ENCODE assay signal across 9 mouse cellular contexts in genomic region chr5:136487397-136488093, GRCm38 (mm10).
DNase-seq lines count a peak whose midpoint lies in the region; ATAC-seq lines count a peak whose summit lies in the region.
"Had no signal": no experiment of that assay in that cellular context is flagged by ENCODE, and none has a peak within 500 bp of the region (broad histone marks: within the 10 kb centered on the region; RNA-seq: fewer than 3 reads in every experiment).

No protein-coding gene starts in this region.

- H3K4me2 ChIP-seq in forebrain, embryonic 14.5 days (ENCODE audit: low read length), result no peak overlapping the region
- H3K4me2 ChIP-seq in forebrain, embryonic 11.5 days (ENCODE audit: low read depth, low read length, severe bottlenecking), result no peak overlapping the region

- no peak overlapping the region for H3K27ac ChIP-seq in forebrain, embryonic 14.5 days (ENCODE audit: low read depth, low read length)
- H3K27ac ChIP-seq in forebrain, embryonic 11.5 days (ENCODE audit: low read depth, low read length), result no peak overlapping the region

- ATAC-seq in forebrain, embryonic 14.5 days, result peak; percentile 73; the same call in 1 of the 2 replicates
- ATAC-seq in forebrain, embryonic 11.5 days (replicated peaks; ENCODE audit: low FRiP score), result no peak
- no peak for ATAC-seq in megakaryocyte, adult 5-6 weeks (ENCODE audit: poor library complexity, severe bottlenecking)
- ATAC-seq: inflammation-experienced regulatory T-cells, adult 6 months had no signal

- H3K4me3 ChIP-seq in forebrain, embryonic 14.5 days (ENCODE audit: low read depth, low read length), result no peak overlapping the region
- no peak overlapping the region for H3K4me3 ChIP-seq in forebrain, embryonic 11.5 days (ENCODE audit: low read depth, low read length)
- peak overlapping the region; percentile 54 for H3K4me3 ChIP-seq in megakaryocyte, embryonic 14.5 days (replicated peaks)

- no peaks in the 10 kb centered on the region for H3K4me1 ChIP-seq in forebrain, embryonic 14.5 days (ENCODE audit: control insufficient read depth, insufficient read depth, low read length)
- no peaks in the 10 kb centered on the region for H3K4me1 ChIP-seq in forebrain, embryonic 11.5 days (replicated peaks; ENCODE audit: control insufficient read depth, insufficient read depth, low read length)
- H3K4me1 ChIP-seq in megakaryocyte, embryonic 14.5 days, result peaks cover 88% of the 10 kb centered on the region

- 70% methylated on average over 11 of the region's 11 CpGs for WGBS in forebrain, embryonic 14.5 days
- 85% methylated on average over 11 of the region's 11 CpGs for WGBS in forebrain, embryonic 11.5 days

- peaks cover 18% of the 10 kb centered on the region for H3K36me3 ChIP-seq in forebrain, embryonic 14.5 days (ENCODE audit: control insufficient read depth, insufficient read depth, low read length)
- H3K36me3 ChIP-seq in forebrain, embryonic 11.5 days (ENCODE audit: control insufficient read depth, insufficient read depth, low read length), result no peaks in the 10 kb centered on the region; the same call in 1 of the 2 replicates
- H3K36me3 ChIP-seq in megakaryocyte, embryonic 14.5 days (replicated peaks; ENCODE audit: low read length), result peaks cover 40% of the 10 kb centered on the region

- no peaks in the 10 kb centered on the region for H3K9me3 ChIP-seq in forebrain, embryonic 14.5 days (replicated peaks; ENCODE audit: control insufficient read depth, low read length)
- no peaks in the 10 kb centered on the region for H3K9me3 ChIP-seq in forebrain, embryonic 11.5 days (ENCODE audit: control insufficient read depth, low read length)
- H3K9me3 ChIP-seq in megakaryocyte, embryonic 14.5 days, result no peaks in the 10 kb centered on the region

- H3K9ac ChIP-seq in forebrain, embryonic 14.5 days (ENCODE audit: low read length), result no peak overlapping the region
- no peak overlapping the region for H3K9ac ChIP-seq in forebrain, embryonic 11.5 days (ENCODE audit: low read length)

- H3K27me3 ChIP-seq in forebrain, embryonic 14.5 days (replicated peaks; ENCODE audit: control insufficient read depth, insufficient read depth, low read length), result no peaks in the 10 kb centered on the region
- H3K27me3 ChIP-seq in forebrain, embryonic 11.5 days (ENCODE audit: control insufficient read depth, insufficient read depth, low read length), result no peaks in the 10 kb centered on the region
- H3K27me3 ChIP-seq in megakaryocyte, embryonic 14.5 days (replicated peaks), result no peaks in the 10 kb centered on the region

- peak; percentile 81 for DNase-seq in forebrain, embryonic 14.5 days (ENCODE audit: low spot score)
- DNase-seq in forebrain, embryonic 11.5 days (ENCODE audit: low spot score), result no peak
- peak; percentile 47 to 72 for DNase-seq in left cerebral cortex, adult 18-20 months (ENCODE audit: low spot score in 2 of 2)
- no peak for DNase-seq in gastrocnemius, postnatal 4 days (ENCODE audit: low spot score in 2 of 2)
- no peak for DNase-seq in urinary bladder, postnatal 14 days (ENCODE audit: low spot score)
- DNase-seq in B cell, adult 2 months, result no peak

Comparison
In these comparisons a context has a peak if more than half of its experiments do, and no peak if none do; other contexts are left out.
1. DNase-seq: peak in forebrain, embryonic 14.5 days (single experiment) and left cerebral cortex, adult 18-20 months (2 of 2); none in forebrain, embryonic 11.5 days (single experiment), gastrocnemius, postnatal 4 days (0 of 2), urinary bladder, postnatal 14 days (single experiment) and B cell, adult 2 months (0 of 2).